Mouse (Mus musculus) olfactory bulb, adult 2 months (tissue): ENCODE measurements at regions not wholly inside any gene's neighbourhood (a gene's known extent, or its start where the extent isn't known, plus 50 kb on each side); places are given as distances from the start of the nearest gene placed in this dataset.

Source experiments
- CTCF ChIP-seq: fragments of 200-500 bp; IDR thresholded peaks from 2 replicates; pipeline ENCODE4 v1.5.1; 2012; ENCODE audit warnings: low read depth, mild to moderate bottlenecking, low read length, moderate library complexity; ENCODE audit not compliant: insufficient read depth
- POLR2A ChIP-seq: fragments of 200-500 bp; IDR thresholded peaks from 2 replicates; pipeline ENCODE4 v1.6.1; 2012; ENCODE audit warnings: mild to moderate bottlenecking, low read depth, low read length, moderate library complexity; ENCODE audit not compliant: insufficient read depth

DNA sequence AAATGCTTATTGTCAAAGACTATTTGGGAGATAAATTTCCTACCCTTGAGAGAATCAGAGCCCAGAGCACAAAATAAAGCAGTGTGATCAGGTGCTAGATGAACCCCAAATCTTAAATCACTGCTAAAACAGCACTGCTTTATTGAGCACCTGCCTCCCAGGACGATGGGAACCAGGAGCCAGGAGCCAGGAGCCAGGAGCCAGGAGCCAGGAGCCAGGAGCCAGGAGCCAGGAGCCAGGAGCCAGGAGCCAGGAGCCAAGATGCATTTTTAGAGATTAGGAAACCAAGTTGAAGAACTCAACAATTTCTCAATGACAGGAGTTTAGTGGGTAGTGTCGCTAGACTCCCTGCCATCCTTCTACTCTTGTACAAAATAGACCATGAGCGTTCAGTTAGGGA, 1396.9 kb downstream of the Gsdmc2 start:
- TF ChIP-seq CTCF = no peak
- no peak for TF ChIP-seq POLR2A
